29 mouse cellular contexts compared by ENCODE assay signal in genomic region chr2:91586242-91586641, GRCm38 (mm10). TPM values are rescaled to one million over a fixed set of nuclear protein-coding genes. Genes with fewer than 3 reads are reported as not detected.
A peak's percentile ranks its signal among the peaks of the same experiment; 100 is the strongest.
DNase-seq lines count a peak whose midpoint lies in the region; ATAC-seq and TF ChIP-seq lines count a peak whose summit lies in the region.
"Had no signal": no experiment of that assay in that cellular context is flagged by ENCODE, and none has a peak within 500 bp of the region (broad histone marks: within the 10 kb centered on the region; RNA-seq: fewer than 3 reads in every experiment).

No protein-coding gene starts in this region.

- peaks cover 1% of the 10 kb centered on the region; the same call in 1 of the 2 replicates for H3K36me3 ChIP-seq in testis, adult 2 months (ENCODE audit: control insufficient read depth, insufficient read depth, low read length)
- peaks cover 28% of the 10 kb centered on the region for H3K36me3 ChIP-seq in hindbrain, embryonic 16.5 days (ENCODE audit: control insufficient read depth, insufficient read depth, low read length)

- peak overlapping the region; percentile 40 for H3K4me3 ChIP-seq in testis, adult 2 months (ENCODE audit: control insufficient read depth, low read depth, low read length)
- H3K4me3 ChIP-seq in hindbrain, embryonic 16.5 days (ENCODE audit: low read length) = no peak overlapping the region
- H3K4me3 ChIP-seq: embryonic facial prominence, embryonic 13.5 days; embryonic facial prominence, embryonic 15.5 days; erythroblast, embryonic 14.5 days; forebrain, embryonic 10.5 days; forebrain, embryonic 12.5 days had no signal

- H3K4me2 ChIP-seq in hindbrain, embryonic 16.5 days (ENCODE audit: low read length) = no peak overlapping the region
- H3K4me2 ChIP-seq: embryonic facial prominence, embryonic 13.5 days; embryonic facial prominence, embryonic 15.5 days; forebrain, embryonic 12.5 days had no signal

- H3K9ac ChIP-seq in hindbrain, embryonic 16.5 days (ENCODE audit: low read depth, low read length) = no peak overlapping the region
- H3K9ac ChIP-seq: embryonic facial prominence, embryonic 13.5 days; embryonic facial prominence, embryonic 15.5 days; forebrain, embryonic 12.5 days had no signal

- no peaks in the 10 kb centered on the region for H3K9me3 ChIP-seq in hindbrain, embryonic 16.5 days (ENCODE audit: control insufficient read depth, low read length)
- H3K9me3 ChIP-seq: embryonic facial prominence, embryonic 13.5 days; embryonic facial prominence, embryonic 15.5 days; forebrain, embryonic 10.5 days; forebrain, embryonic 12.5 days; G1E had no signal

- no peak for TF ChIP-seq CTCF in testis, adult 2 months (IDR thresholded peaks at IDR 0.05; ENCODE audit: control insufficient read depth, insufficient read depth, insufficient replicate concordance, low read depth, low read length)

- 91% methylated on average over 1 of the region's 1 CpGs for WGBS in hindbrain, embryonic 16.5 days

- H3K27ac ChIP-seq in testis, adult 2 months (ENCODE audit: control insufficient read depth, insufficient read depth, low read depth, low read length) = peak overlapping the region; percentile 7
- H3K27ac ChIP-seq in hindbrain, embryonic 16.5 days (ENCODE audit: low read depth, low read length) = no peak overlapping the region
- H3K27ac ChIP-seq: embryonic facial prominence, embryonic 13.5 days; embryonic facial prominence, embryonic 15.5 days; forebrain, embryonic 10.5 days; forebrain, embryonic 12.5 days had no signal

- peak; percentile 7 to 17 for DNase-seq in lung, adult 18-20 months
- DNase-seq in lung, postnatal 14 days = no peak
- DNase-seq in testis, postnatal 14 days (ENCODE audit: low spot score) = no peak
- DNase-seq in lung, postnatal 36 days = peak; percentile 15
- no peak for DNase-seq in cerebellum, adult 9-11 months
- DNase-seq: adrenal gland, adult 8-10 months; adrenal gland, postnatal 14 days; adrenal gland, postnatal 36 days; B cell, adult 2 months; cerebellum, adult 11-12 months; cerebellum, adult 2 months; cerebellum, adult 9-10 months; cerebellum, postnatal 14 days; cerebellum, postnatal 36 days; embryo, embryonic 11 days had no signal

- ATAC-seq in hindbrain, embryonic 16.5 days = no peak
- ATAC-seq: activated CD4-positive, CD25-positive, alpha-beta regulatory T cell, adult 4 months; CD4-positive, CD25-positive, alpha-beta regulatory T cell, adult 4 months; forebrain, embryonic 14.5 days; Patski had no signal

- no peaks in the 10 kb centered on the region for H3K27me3 ChIP-seq in testis, adult 2 months (ENCODE audit: control insufficient read depth, insufficient read depth, low read length)
- H3K27me3 ChIP-seq in hindbrain, embryonic 16.5 days (replicated peaks; ENCODE audit: control insufficient read depth, insufficient read depth, low read length) = no peaks in the 10 kb centered on the region
- H3K27me3 ChIP-seq: CH12.LX; embryonic facial prominence, embryonic 13.5 days; embryonic facial prominence, embryonic 15.5 days; forebrain, embryonic 12.5 days; Patski had no signal

- H3K4me1 ChIP-seq in testis, adult 2 months (ENCODE audit: control insufficient read depth, insufficient read depth, low read length) = no peaks in the 10 kb centered on the region
- H3K4me1 ChIP-seq in hindbrain, embryonic 16.5 days (ENCODE audit: control insufficient read depth, insufficient read depth, low read depth, low read length) = no peaks in the 10 kb centered on the region
- H3K4me1 ChIP-seq: embryonic facial prominence, embryonic 13.5 days; embryonic facial prominence, embryonic 15.5 days; forebrain, embryonic 10.5 days; forebrain, embryonic 12.5 days had no signal

- no peak for TF ChIP-seq POLR2A in testis, adult 2 months (IDR thresholded peaks at IDR 0.05; ENCODE audit: control insufficient read depth, low read depth, low read length)

RNA-seq across cellular contexts. Expression of gene F2, which starts 50.0 kb away (rescaled TPM):
- polyA plus RNA-seq in testis, adult 2 months (2012; rRNA removed) = 0.08 and 0.14 TPM in 2 replicates
- polyA plus RNA-seq in hindbrain, embryonic 16.5 days (2015; fragmentation: Nextera tagmentation; extraction: Ambion mirVana) = 0.08 and 0.32 TPM in 2 replicates
- polyA plus RNA-seq: embryonic facial prominence, embryonic 11.5 days; forebrain, embryonic 10.5 days; Patski had no signal

RNA-seq across cellular contexts. Expression of gene Ckap5, which starts 59.7 kb away (rescaled TPM):
- polyA plus RNA-seq in testis, adult 2 months (2012; rRNA removed) = 26.4 and 36.3 TPM in 2 replicates
- polyA plus RNA-seq in hindbrain, embryonic 16.5 days (2015; fragmentation: Nextera tagmentation; extraction: Ambion mirVana) = 90.1 and 101 TPM in 2 replicates

Comparison
In these comparisons a context has a peak if more than half of its experiments do, and no peak if none do; other contexts are left out.
1. DNase-seq: peak in lung, adult 18-20 months (2 of 2) and lung, postnatal 36 days (single experiment); none in lung, postnatal 14 days (single experiment), testis, postnatal 14 days (single experiment) and cerebellum, adult 9-11 months (single experiment).